Mouse (Mus musculus): ENCODE data around the gene Noct. TPM values are rescaled to one million over a fixed set of nuclear protein-coding genes. Genes with fewer than 3 reads are reported as not detected.
A peak's percentile ranks its signal among the peaks of the same experiment; 100 is the strongest.

The Noct gene
- polyA plus RNA-seq, 1 experiment from 2014 or later: 15.4 TPM

GRCm38 (mm10) chr3:51233474-51233873 is 9.2 kb downstream of the Noct start:
- Histone ChIP-seq H3K36me3 (no peaks in the 10 kb centered on the region), H3K4me1 (peaks cover 8% of the 10 kb centered on the region; the same call in 1 of the 2 replicates), H3K9me3 (no peaks in the 10 kb centered on the region), H3K27me3 (no peaks in the 10 kb centered on the region), H3K4me2 (replicated peaks) (no peak overlapping the region), H3K4me3 (no peak overlapping the region), H3K27ac (replicated peaks) (no peak overlapping the region), H3K9ac (replicated peaks) (no peak overlapping the region)
- WGBS: 78% methylated on average over 5 of the region's 5 CpGs
- no peak for ATAC-seq (ENCODE audit: low FRiP score, low read depth)

DNA sequence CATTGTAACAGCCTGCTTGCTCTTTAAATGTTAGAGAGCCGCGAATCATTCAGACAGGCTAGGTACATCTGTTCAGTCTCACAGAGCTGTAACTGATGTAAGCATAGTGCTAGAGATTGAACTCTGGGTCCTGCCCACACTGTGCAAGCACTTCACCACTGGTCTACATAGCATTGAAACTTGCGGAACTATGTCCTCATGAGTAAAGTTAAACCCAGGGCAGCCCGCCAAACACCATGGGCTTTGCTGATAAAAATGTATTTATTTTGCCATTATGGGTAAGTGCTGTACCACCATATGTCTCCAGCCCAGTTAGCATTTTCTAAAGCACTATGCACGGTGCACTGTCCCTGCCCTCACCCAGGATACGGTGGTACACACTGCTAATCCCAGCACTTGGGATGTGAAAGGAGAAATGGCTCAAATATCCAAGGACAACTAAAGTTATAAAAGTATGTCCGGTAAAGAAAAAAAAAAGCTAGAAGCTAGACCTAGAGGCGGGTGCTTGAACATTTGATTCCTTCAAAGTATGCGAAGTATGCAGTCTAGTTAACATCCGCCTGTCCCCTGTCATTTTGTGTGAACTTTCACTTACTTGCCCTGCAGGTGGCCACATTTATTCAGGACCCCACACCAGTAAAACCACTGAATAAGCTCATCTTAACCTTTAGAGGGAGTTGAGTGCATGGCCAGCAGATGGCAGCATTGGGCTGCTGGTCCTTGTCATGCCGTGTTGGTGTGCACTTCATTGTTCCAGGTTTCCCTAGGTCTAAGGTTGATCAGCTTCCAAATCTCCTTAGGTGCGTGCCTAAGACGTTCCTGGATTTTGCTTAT is 9.9 kb downstream of the Noct start:
- H3K27ac ChIP-seq (replicated peaks): no peak overlapping the region
- H3K36me3 ChIP-seq: no peaks in the 10 kb centered on the region
- 49% methylated on average over 13 of the region's 13 CpGs for WGBS
- no peak overlapping the region for H3K4me3 ChIP-seq
- no peaks in the 10 kb centered on the region for H3K9me3 ChIP-seq
- H3K9ac ChIP-seq (replicated peaks): no peak overlapping the region
- no peak overlapping the region for H3K4me2 ChIP-seq (replicated peaks)
- no peaks in the 10 kb centered on the region for H3K27me3 ChIP-seq
- peak; percentile 78 for ATAC-seq (ENCODE audit: low FRiP score, low read depth)
- peaks cover 4% of the 10 kb centered on the region; the same call in 1 of the 2 replicates for H3K4me1 ChIP-seq

- H3K27ac ChIP-seq (replicated peaks): no peak overlapping the region
- no peak overlapping the region for H3K9ac ChIP-seq (replicated peaks)
- no peaks in the 10 kb centered on the region for H3K27me3 ChIP-seq
- peak; percentile 42; the same call in 1 of the 2 replicates for ATAC-seq (ENCODE audit: low FRiP score, low read depth)
- no peaks in the 10 kb centered on the region for H3K9me3 ChIP-seq
- peaks cover 4% of the 10 kb centered on the region; the same call in 1 of the 2 replicates for H3K4me1 ChIP-seq
- H3K4me3 ChIP-seq: no peak overlapping the region
- WGBS: 80% methylated on average over 5 of the region's 5 CpGs
- H3K4me2 ChIP-seq (replicated peaks): no peak overlapping the region
- no peaks in the 10 kb centered on the region; the same call in 1 of the 2 replicates for H3K36me3 ChIP-seq
Observed at GRCm38 (mm10) chr3:51234752-51235055, 10.5 kb downstream of the Noct start.

GRCm38 (mm10) chr3:51238515-51238914 is 14.3 kb downstream of the Noct start:
- H3K36me3 ChIP-seq: no peaks in the 10 kb centered on the region; the same call in 1 of the 2 replicates
- peaks cover 4% of the 10 kb centered on the region; the same call in 1 of the 2 replicates for H3K4me1 ChIP-seq
- H3K4me3 ChIP-seq: no peak overlapping the region
- ATAC-seq (ENCODE audit: low FRiP score, low read depth): no peak
- 88% methylated on average over 7 of the region's 7 CpGs for WGBS
- H3K9ac ChIP-seq (replicated peaks): no peak overlapping the region
- H3K4me2 ChIP-seq (replicated peaks): no peak overlapping the region
- H3K27ac ChIP-seq (replicated peaks): no peak overlapping the region
- no peaks in the 10 kb centered on the region for H3K9me3 ChIP-seq
- no peaks in the 10 kb centered on the region for H3K27me3 ChIP-seq

DNA sequence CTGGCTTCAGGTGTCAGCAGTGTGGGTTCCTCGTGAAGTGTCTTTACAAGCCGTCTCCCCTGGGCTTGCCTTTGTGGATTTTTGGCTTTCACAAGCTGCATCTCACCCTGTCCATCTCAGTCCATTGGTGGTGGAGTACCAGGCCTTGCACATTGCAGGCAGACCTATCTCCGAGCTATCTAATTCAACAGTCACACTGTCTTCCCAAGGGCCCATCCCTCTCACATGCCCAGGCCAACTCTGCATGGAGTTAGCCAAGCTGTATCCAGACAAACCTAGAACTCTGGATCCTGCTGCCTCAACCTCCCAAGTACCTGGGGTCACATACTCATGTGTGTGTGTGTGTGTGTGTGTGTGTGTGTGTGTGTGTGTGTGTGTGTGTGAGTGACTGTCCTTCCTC is 15.3 kb downstream of the Noct start:
- Histone ChIP-seq H3K4me2 (replicated peaks) (no peak overlapping the region), H3K4me3 (no peak overlapping the region), H3K4me1 (peaks cover 3% of the 10 kb centered on the region; the same call in 1 of the 2 replicates), H3K36me3 (no peaks in the 10 kb centered on the region; the same call in 1 of the 2 replicates), H3K27ac (replicated peaks) (no peak overlapping the region), H3K9ac (replicated peaks) (no peak overlapping the region), H3K9me3 (no peaks in the 10 kb centered on the region), H3K27me3 (no peaks in the 10 kb centered on the region)
- ATAC-seq (ENCODE audit: low FRiP score, low read depth): no peak
- 91% methylated on average over 3 of the region's 3 CpGs for WGBS

DNA sequence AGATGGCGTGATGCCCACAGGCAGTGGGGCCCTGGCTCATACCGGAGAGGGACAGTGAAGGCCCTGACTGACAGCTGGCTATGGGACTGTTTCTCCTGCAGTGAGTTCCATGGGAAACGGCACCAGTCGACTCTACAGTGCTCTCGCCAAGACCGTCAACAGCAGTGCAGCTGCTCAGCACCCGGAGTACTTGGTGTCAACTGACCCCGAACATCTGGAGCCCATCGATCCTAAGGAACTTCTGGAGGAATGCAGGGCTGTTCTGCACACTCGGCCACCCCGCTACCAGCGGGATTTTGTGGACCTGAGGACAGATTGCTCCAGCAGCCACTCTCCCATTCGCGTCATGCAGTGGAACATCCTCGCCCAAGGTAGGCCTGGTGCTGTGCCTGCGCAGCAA is 23.5 kb downstream of the Noct start:
- 89% methylated on average over 16 of the region's 16 CpGs for WGBS
- peaks cover 29% of the 10 kb centered on the region for H3K36me3 ChIP-seq

DNA sequence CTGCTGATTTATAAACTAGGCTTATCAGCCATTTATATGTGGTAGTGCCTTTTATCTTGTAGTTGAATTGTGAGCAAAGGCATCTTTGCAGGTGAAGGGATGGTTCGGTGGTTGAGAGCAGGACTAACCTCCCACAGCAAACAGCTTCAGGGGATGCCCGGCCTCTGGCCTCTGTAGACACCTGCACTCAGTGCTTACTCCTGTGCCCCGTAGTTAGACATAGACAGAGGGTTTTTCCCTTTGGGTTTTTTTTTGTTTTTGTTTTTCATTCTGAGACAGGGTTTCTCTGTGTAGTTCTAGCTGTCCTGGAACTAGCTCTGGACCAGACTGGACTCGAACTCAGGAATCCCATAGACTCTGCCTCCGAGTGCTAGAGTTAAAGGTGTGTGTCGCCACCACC is 24.4 kb downstream of the Noct start:
- WGBS: 96% methylated on average over 6 of the region's 6 CpGs
- Histone ChIP-seq H3K27ac (replicated peaks) (no peak overlapping the region), H3K9me3 (no peaks in the 10 kb centered on the region), H3K4me1 (no peaks in the 10 kb centered on the region), H3K9ac (replicated peaks) (no peak overlapping the region), H3K27me3 (no peaks in the 10 kb centered on the region), H3K4me2 (replicated peaks) (no peak overlapping the region), H3K4me3 (no peak overlapping the region), H3K36me3 (peaks cover 38% of the 10 kb centered on the region)
- ATAC-seq (ENCODE audit: low FRiP score, low read depth): no peak

More for the DNA sequence above, 23.5 kb downstream of the Noct start:
- H3K27me3 ChIP-seq: no peaks in the 10 kb centered on the region
- no peak for ATAC-seq (ENCODE audit: low FRiP score, low read depth)
- no peaks in the 10 kb centered on the region for H3K4me1 ChIP-seq
- no peak overlapping the region for H3K4me2 ChIP-seq (replicated peaks)
- H3K4me3 ChIP-seq: no peak overlapping the region
- no peak overlapping the region for H3K27ac ChIP-seq (replicated peaks)
- H3K9ac ChIP-seq (replicated peaks): no peak overlapping the region
- no peaks in the 10 kb centered on the region for H3K9me3 ChIP-seq

DNA sequence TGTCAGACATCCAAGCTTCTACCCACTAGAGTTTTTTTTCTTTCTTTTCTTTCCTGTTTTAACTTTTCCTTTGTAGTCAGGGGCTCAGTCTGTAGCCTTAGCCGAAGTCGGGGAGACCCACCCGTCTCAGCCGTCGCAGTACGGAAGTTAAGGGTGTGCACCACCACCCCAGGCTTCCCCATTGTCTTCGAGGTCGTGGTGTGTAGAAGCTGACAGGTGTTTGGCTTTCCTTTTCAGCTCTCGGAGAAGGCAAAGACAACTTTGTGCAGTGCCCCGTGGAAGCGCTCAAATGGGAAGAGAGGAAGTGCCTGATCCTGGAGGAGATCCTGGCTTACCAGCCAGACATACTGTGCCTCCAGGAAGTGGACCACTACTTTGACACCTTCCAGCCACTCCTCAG is 25.2 kb downstream of the Noct start:
- 91% methylated on average over 11 of the region's 11 CpGs for WGBS
- no peaks in the 10 kb centered on the region for H3K27me3 ChIP-seq

GRCm38 (mm10) chr3:51249866-51250265 is 25.6 kb downstream of the Noct start:
- Histone ChIP-seq H3K27ac (replicated peaks) (no peak overlapping the region), H3K4me3 (no peak overlapping the region), H3K9ac (replicated peaks) (no peak overlapping the region), H3K9me3 (no peaks in the 10 kb centered on the region), H3K4me2 (replicated peaks) (no peak overlapping the region), H3K36me3 (peaks cover 47% of the 10 kb centered on the region), H3K27me3 (no peaks in the 10 kb centered on the region), H3K4me1 (no peaks in the 10 kb centered on the region)
- no peak for ATAC-seq (ENCODE audit: low FRiP score, low read depth)
- 95% methylated on average over 13 of the region's 13 CpGs for WGBS

More for the DNA sequence above, 25.2 kb downstream of the Noct start:
- H3K9me3 ChIP-seq: no peaks in the 10 kb centered on the region
- no peaks in the 10 kb centered on the region for H3K4me1 ChIP-seq
- ATAC-seq (ENCODE audit: low FRiP score, low read depth): no peak
- peaks cover 44% of the 10 kb centered on the region for H3K36me3 ChIP-seq
- no peak overlapping the region for H3K27ac ChIP-seq (replicated peaks)
- no peak overlapping the region for H3K4me3 ChIP-seq
- H3K9ac ChIP-seq (replicated peaks): no peak overlapping the region
- H3K4me2 ChIP-seq (replicated peaks): no peak overlapping the region

- Histone ChIP-seq H3K27me3 (no peaks in the 10 kb centered on the region), H3K9me3 (no peaks in the 10 kb centered on the region), H3K4me3 (no peak overlapping the region), H3K4me2 (replicated peaks) (no peak overlapping the region), H3K4me1 (no peaks in the 10 kb centered on the region), H3K27ac (replicated peaks) (no peak overlapping the region), H3K36me3 (peaks cover 54% of the 10 kb centered on the region), H3K9ac (replicated peaks) (no peak overlapping the region)
- ATAC-seq (ENCODE audit: low FRiP score, low read depth): no peak
- 87% methylated on average over 5 of the region's 5 CpGs for WGBS
Observed at GRCm38 (mm10) chr3:51251057-51251456, 26.8 kb downstream of the Noct start.

DNA sequence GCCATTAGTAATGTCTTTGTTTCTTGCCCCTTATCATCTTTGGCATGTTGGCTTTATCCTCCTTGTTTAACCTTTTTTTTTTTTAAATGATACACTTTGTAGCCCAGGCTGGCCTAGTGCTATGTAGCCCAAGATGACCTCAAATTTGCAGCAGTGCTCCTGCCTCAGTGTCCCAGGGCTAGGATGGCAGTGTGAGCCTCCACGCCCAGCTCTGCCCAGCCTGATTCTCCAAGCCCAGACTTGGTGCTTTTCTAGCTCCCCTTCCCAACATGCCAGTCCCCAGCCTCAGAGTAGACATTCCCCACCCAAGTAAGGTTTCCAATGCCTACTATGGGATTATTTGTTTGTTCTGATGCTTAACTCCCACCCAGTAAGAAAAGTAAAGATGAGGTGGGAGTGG is 28.0 kb downstream of the Noct start:
- ATAC-seq (ENCODE audit: low FRiP score, low read depth): no peak
- WGBS: 94% methylated on average over 1 of the region's 1 CpGs
- Histone ChIP-seq H3K36me3 (peaks cover 66% of the 10 kb centered on the region), H3K4me1 (no peaks in the 10 kb centered on the region), H3K4me2 (replicated peaks) (no peak overlapping the region), H3K27me3 (no peaks in the 10 kb centered on the region), H3K4me3 (no peak overlapping the region), H3K27ac (replicated peaks) (no peak overlapping the region), H3K9ac (replicated peaks) (no peak overlapping the region), H3K9me3 (no peaks in the 10 kb centered on the region)

DNA sequence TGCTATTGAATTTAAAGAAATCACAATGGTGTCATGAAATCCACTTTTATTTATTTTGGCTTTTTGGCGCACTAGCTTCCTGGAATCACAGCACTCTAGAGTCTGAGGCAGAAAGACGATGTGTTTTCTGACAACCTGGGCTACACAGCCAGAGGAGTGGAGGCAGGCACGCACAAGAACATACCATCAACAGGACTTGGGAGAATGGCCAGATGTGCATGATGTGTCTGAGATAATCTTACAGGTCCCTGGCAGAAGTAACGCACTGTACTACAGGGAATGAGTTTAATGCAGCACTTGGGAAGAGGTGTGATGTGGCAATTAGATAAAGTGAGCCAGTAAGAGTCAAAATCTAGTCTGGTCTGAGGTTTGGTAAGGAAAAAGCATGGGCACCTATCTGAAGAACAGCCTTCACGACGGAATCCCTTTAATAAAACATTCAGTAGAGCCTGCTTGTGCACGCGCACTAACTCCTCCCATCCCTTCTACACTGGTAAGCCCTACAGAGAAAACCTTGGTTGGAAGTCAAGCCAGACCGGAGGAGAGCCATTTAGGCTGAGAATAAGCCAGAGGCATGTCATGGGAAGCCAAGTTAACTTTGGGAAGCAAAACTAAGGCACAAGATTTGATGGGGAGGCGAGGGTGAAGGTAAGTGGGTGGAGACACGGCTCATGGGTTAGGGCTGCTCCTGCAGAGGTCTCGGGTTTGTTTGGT is 28.6 kb downstream of the Noct start:
- Histone ChIP-seq H3K4me2 (replicated peaks) (no peak overlapping the region), H3K9me3 (no peaks in the 10 kb centered on the region), H3K9ac (replicated peaks) (no peak overlapping the region), H3K27me3 (no peaks in the 10 kb centered on the region), H3K4me1 (no peaks in the 10 kb centered on the region), H3K4me3 (no peak overlapping the region), H3K36me3 (peaks cover 70% of the 10 kb centered on the region), H3K27ac (replicated peaks) (no peak overlapping the region)
- 94% methylated on average over 12 of the region's 12 CpGs for WGBS
- ATAC-seq (ENCODE audit: low FRiP score, low read depth): no peak
